Mouse (Mus musculus) ovary, postnatal 36 days (tissue): ENCODE results near the gene Car14.
"Not testable (repeated sequence)": the region's sequence is repeated elsewhere in the genome, so short reads cannot be mapped to it uniquely, and the experiment has no call there.

Experiments
- DNase-seq: peaks from one replicate; pipeline ENCODE4 v3.0.0; 2022; ENCODE audit warnings: low spot score, mixed read lengths

Car14 gene

GRCm38 (mm10) chr3:95925087-95925486 is 20.6 kb upstream of the Car14 start:
- no peak for DNase-seq

- no peak for DNase-seq
Measured at GRCm38 (mm10) chr3:95924185-95924584, 19.7 kb upstream of the Car14 start.

DNA sequence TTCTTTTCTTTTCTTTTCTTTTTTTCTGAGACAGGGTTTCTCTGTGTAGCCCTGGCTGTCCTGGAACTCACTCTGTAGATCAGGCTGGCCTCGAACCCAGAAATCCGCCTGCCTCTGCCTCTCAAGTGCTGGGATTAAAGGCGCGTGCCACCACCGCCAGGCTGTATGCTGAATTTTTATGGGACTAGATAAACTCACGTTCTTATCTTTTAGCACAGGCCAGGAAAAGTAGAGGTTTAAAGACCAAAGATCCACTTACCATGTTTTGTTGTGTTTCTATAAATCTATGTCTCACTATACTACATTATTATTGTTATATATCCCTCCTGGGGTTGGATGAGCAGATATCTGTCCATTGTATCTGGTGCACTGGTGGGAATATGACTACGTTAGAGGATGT is 18.9 kb upstream of the Car14 start:
- DNase-seq = not testable (repeated sequence)

- not testable (repeated sequence) for DNase-seq
Measured at GRCm38 (mm10) chr3:95920532-95920931, 16.0 kb upstream of the Car14 start.

DNA sequence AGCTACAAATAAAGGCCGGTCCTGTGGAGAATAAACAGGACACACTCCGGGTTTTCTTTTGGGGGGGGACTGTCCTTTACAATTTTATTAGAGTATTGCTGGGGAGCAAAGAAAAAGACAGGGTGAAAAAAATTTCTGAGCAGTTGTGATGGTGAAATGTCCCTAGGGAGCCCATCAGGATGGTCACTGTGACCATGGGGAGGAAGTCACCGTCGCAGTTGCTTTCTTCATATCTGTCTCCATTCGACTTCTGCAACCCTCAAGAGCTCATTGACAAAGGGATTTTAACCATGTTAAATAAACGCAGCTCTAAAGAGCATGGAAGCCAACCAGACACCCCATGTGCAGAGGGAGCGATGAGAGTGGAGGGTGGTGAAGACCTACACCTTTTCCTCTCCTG is 12.3 kb upstream of the Car14 start:
- DNase-seq = no peak

DNA sequence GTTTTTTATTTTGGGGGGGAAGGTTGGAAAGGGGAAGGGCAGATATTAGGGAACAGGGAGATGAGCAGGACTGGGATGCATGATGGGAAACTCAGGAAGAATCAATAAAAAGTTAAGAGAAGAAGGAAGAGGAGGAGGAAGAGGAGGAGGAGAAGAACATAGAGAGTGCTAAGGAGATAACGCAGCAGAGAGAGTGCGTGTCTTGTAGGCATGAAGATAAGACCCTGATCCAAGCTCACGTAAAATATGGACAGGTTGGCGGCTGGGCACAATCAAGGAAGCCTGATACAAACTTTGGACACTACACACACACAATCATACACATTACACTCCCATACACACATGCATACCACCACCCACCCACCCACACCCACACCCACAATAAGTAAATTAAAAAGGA is 10.2 kb upstream of the Car14 start:
- no peak for DNase-seq

DNA sequence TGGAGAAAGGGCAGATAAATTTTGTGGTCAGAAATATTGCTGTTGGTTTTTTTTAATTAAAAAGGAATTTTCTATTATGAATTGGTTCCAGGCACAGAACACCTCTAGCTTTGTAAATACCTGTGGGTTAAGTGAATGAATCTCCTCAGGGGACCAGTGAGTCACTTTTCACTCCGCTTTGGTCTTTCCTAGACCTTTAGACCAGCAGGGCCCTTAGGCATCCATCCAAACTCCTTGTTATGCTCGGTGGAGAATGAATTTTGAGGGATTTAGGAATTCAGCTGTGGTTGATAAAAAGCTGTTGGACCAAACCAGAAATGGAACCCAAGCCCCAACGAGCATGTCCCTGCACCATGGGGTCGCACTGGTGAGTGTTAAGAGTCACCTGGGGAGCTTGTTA is 3.1 kb upstream of the Car14 start:
- DNase-seq = no peak

GRCm38 (mm10) chr3:95906860-95907259 is 2.4 kb upstream of the Car14 start:
- DNase-seq = peak; percentile 56

DNA sequence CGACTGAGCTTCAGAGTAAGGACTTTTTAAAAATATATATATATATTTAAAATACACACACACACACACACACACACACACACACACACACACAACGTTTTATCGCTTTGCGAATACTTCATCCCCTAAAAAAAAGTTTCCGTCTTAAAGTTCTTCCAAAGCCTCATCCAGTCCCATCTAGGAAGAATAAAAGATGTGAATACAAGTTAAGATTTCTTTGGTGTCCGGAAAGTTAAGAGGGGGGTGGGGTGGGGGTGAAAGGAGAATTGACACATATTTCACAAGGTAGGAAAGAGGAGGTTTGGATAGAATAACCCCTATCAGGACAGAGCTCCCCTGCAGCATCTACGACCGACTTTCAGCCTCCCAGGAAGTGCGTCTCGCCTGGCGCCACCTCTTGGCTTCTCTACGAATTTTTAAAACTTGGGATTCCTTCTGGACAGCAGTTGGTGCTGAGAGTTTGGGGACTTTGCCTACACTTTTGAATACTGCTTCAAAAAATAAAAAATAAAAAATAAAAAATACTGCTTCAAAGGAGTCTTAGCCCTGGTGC is 1.5 kb upstream of the Car14 start:
- DNase-seq = peak; percentile 61

DNA sequence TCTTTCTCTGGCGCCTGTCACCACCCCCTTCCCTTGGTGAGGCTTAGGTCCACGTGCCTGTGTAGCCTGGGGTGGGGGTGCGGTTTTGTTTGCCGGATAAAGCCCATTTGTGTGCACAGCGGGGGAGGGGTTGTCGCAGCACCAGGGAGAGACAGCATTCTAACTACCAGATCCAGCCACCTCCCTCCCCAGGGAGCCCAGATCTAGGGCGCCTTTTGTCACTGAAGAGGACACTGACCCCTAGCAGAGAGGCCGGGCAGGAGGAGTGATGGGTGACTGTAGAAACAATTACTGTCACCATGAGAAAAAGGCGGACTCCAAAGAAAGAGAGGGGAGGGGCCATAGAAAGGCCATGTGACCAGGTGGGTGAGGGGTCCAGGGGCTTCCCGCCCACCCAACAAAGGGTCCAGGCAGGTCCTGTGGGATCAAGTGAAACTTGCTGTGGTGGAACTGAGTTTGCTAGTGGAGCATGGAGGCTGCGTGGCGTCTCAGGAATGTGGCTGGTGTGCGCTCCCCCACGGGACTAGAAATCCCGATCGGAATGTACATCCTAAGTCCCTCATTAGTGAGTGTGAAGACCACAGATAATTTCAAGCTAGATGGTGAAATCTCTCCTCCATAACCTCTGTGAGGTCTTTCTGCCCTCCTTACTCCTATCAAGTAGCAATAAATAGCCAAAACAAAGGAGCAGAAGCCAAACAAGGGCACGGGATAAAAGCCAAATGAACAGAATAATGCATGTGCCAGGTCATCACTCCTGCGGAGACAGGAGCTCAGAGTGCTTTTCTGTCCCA is 852 bp upstream of the Car14 start:
- peak; percentile 56 for DNase-seq

DNA sequence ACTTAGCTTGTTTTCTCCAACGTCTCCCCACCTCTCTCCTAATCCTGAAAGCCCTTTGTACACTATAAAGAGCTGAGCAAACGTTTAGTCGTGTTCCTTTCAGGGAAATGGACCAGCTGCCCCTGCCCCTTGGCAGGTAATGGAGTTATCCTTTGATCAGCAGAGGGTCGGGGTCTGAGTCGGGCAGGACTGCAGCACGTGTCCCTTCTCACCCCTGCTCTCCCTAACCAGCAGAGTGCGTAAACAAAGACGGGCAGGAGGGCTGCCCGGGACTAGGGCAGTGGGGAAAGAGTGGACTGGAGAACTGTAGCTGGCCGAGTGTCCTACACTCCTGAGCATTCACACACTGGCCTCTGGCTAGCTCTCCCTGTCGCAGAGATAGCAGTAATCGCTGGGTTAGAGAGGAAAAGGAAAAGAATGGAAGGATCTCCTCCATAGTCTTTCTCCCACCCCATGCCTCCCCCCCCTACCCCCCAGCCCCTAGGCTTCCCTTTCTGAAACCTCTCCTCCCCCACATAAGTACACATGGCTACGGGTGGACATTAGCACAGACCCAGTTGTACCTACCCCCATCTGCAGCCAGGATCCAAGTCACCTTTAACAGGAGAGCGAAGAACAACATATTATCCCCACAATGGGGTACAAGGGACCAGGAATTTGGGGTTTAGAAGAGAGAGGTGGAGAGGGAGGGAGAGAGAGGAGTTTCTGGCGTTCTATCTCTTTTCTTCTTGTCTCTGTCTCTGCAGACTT is 563 bp downstream of the Car14 start:
- no peak for DNase-seq

- DNase-seq = no peak
Measured at GRCm38 (mm10) chr3:95902643-95903042, 1.8 kb downstream of the Car14 start.

DNA sequence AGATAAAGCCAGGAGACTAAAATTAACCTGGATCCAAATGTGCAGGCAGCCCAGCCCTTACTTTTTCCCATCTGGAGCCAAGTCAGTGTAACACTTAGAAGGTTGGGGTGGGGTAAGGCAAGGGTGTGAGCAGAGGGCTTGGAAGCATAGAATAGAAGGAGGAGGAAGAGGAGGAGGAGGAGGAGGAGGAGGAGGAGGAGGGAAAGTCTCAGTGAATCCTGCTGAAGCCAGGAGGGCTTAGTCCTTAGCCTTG is 2.2 kb downstream of the Car14 start:
- DNase-seq = no peak

GRCm38 (mm10) chr3:95901616-95902372 is 2.7 kb downstream of the Car14 start:
- DNase-seq = no peak

GRCm38 (mm10) chr3:95899800-95900524 is 4.5 kb downstream of the Car14 start:
- no peak for DNase-seq

- DNase-seq = not testable (repeated sequence)
Measured at GRCm38 (mm10) chr3:95895501-95895900, 9.0 kb downstream of the Car14 start.

DNA sequence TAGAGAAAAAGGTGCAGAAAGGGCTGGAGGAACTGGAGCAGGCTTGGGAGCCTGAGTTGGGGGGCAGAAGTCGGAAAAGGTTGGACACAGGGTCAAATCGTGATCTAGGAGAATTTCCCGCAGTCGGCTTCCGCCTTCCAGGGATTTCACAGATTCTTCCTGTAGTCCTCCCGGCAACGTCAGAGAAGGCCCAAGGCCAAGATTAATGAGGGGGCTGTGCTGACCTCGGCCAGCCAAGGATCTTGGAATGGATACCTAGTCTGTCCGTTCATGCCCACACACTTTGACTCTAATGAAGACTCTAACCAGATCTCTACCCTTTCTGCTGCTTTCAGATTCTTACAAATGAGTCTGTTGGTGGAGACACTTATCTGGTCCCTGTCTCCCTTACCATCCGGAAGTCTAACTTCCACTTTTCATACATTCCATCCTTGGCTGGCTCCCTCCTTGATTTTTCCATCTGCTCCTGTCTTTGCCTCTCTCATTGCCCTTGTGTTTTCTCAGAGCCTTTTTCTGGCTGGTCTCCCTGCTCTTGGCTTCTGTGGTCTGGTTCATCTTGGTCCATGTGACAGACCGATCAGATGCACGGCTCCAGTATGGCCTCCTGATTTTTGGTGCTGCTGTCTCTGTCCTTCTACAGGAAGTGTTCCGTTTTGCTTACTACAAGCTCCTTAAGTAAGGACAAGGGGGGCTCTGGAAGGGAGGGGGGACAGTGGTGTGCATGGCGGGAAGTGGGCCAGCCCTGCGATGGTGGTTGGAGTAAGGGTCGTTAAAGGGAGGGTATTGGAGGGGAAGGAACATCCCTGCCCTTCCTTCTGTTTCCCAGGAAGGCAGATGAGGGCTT is 10.0 kb downstream of the Car14 start:
- DNase-seq = peak; percentile 68

DNA sequence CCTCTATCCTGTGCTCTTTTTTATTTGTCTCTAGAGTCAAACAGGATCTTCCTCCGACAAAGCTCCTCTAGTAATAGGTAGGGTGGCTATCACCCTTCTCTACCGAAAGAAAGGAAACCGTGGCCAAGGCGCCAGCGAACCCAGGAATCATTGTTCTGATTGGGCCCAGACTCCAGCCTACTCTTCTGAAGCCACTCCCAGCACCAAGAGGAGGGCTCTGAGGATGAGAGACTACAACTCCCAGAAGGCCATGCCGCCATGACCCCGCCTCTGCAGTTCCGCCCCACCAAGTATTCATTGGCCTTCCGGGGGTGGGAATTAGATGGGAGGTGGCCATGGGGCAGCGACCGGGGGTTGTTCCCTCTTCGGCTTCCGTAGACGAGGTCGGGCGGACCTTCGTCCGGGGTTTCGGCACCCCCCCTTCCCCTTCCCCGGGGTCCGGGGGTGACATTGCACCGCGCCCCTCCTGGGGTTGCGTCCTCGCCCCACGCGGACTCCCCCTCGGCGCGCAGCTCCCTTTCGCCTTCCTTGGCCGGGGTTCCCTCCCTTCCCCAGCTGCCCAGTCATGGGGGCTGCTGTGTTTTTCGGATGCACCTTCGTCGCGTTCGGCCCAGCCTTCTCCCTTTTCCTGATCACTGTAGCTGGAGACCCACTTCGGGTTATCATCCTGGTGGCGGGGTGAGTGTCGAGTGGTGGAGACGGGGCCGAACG is 10.7 kb downstream of the Car14 start, which contains the start of gene Aph1a:
Gene Aph1a, plus strand, starts transcription at position 364 of the 711 bp plus-strand sequence.
- peak; percentile 94 for DNase-seq

DNA sequence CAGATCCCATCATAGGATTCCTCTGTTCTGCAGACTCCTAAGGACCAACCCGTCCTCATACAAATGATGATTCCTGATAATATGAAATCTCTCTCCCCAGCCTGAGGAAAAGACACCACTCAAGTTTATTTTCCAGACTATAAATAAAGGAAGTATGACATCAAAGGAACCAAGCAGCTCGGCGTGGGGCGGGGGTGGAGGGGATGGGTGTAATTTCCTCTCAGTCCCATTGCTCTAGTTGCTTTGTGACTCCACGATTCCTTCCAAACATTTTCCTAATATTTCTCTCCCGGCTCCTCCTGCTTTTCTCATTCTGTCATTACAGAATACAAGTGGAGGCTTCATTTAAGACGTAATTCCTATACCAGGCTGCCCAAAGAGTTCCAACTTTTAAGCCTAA is 11.4 kb downstream of the Car14 start:
- no peak for DNase-seq
